Comparison of ENCODE assay signal across 9 mouse cellular contexts in the genomic region with DNA sequence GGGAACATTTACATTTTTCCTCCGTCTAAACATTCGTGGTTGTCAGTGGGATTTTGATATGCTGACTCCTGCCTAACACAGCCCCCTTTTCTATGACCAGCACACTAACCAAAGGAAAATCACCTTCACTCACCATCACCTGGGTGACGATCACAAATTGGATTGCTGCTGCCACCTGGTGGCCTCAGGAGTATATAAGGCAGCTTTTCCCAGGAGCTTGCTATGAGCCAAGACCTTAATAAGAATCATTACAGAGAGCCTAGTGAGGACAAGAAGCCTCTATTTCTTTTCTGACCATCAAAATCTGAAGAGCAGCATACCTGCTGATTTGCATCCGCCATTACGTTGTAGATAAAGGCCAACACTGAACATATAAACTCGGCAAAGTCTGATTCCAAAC.
DNase-seq lines count a peak whose midpoint lies in the region; ATAC-seq and TF ChIP-seq lines count a peak whose summit lies in the region.
"Had no signal": no experiment of that assay in that cellular context is flagged by ENCODE, and none has a peak within 500 bp of the region (broad histone marks: within the 10 kb centered on the region; RNA-seq: fewer than 3 reads in every experiment).

No protein-coding gene starts in this region.

- peak; percentile 23 for TF ChIP-seq CTCF in C2C12 (IDR thresholded peaks at IDR 0.05; ENCODE audit: control insufficient read depth, insufficient read depth, insufficient read length)
- peak; percentile 42; the same call in 1 of the 2 replicates for TF ChIP-seq CTCF in bone marrow macrophage, adult 2 months (IDR thresholded peaks at IDR 0.05; ENCODE audit: low read depth, low read length)

- no peak overlapping the region for H3K27ac ChIP-seq in bone marrow macrophage, adult 2 months (ENCODE audit: insufficient read depth, low read depth, low read length)
- no peak overlapping the region for H3K27ac ChIP-seq in forebrain, embryonic 10.5 days
- no peak overlapping the region for H3K27ac ChIP-seq in kidney, embryonic 16.5 days (ENCODE audit: low read length)
- H3K27ac ChIP-seq: heart, embryonic 13.5 days had no signal

- 0 out of 2 replicates have a peak, but pooled peaks have one; percentile 32 for ATAC-seq in kidney, embryonic 16.5 days (ENCODE audit: low FRiP score, low TSS enrichment)

- no peak overlapping the region for H3K9ac ChIP-seq in kidney, embryonic 16.5 days (replicated peaks; ENCODE audit: low read length)
- H3K9ac ChIP-seq: heart, embryonic 13.5 days had no signal

- no peaks in the 10 kb centered on the region for H3K4me1 ChIP-seq in bone marrow macrophage, adult 2 months (ENCODE audit: control insufficient read depth, insufficient read depth, low read length)
- H3K4me1 ChIP-seq in forebrain, embryonic 10.5 days = peaks cover 23% of the 10 kb centered on the region
- H3K4me1 ChIP-seq in kidney, embryonic 16.5 days (ENCODE audit: insufficient read depth, low read length) = peaks cover 5% of the 10 kb centered on the region; the same call in 1 of the 2 replicates
- H3K4me1 ChIP-seq: heart, embryonic 13.5 days had no signal

- no peaks in the 10 kb centered on the region for H3K36me3 ChIP-seq in C2C12 (ENCODE audit: control insufficient read depth, insufficient read depth)
- no peaks in the 10 kb centered on the region for H3K36me3 ChIP-seq in forebrain, embryonic 10.5 days (replicated peaks)
- no peaks in the 10 kb centered on the region for H3K36me3 ChIP-seq in kidney, embryonic 16.5 days (ENCODE audit: insufficient read depth, low read length)
- H3K36me3 ChIP-seq: heart, embryonic 13.5 days had no signal

- no peaks in the 10 kb centered on the region for H3K27me3 ChIP-seq in C2C12 (ENCODE audit: control insufficient read depth, insufficient read depth, insufficient read length)
- peaks cover 11% of the 10 kb centered on the region; the same call in 1 of the 2 replicates for H3K27me3 ChIP-seq in forebrain, embryonic 10.5 days (ENCODE audit: poor library complexity, severe bottlenecking)
- no peaks in the 10 kb centered on the region for H3K27me3 ChIP-seq in kidney, embryonic 16.5 days (ENCODE audit: insufficient read depth, low read length)
- H3K27me3 ChIP-seq: heart, embryonic 13.5 days had no signal

- no peak overlapping the region for H3K4me3 ChIP-seq in C2C12 (ENCODE audit: insufficient read depth, poor library complexity, severe bottlenecking)
- no peak overlapping the region for H3K4me3 ChIP-seq in bone marrow macrophage, adult 2 months (ENCODE audit: insufficient read depth, low read length)
- no peak overlapping the region for H3K4me3 ChIP-seq in forebrain, embryonic 10.5 days
- no peak overlapping the region for H3K4me3 ChIP-seq in kidney, embryonic 16.5 days (ENCODE audit: low read length)
- H3K4me3 ChIP-seq: heart, embryonic 13.5 days; myocyte had no signal

- no peak overlapping the region for H3K4me2 ChIP-seq in kidney, embryonic 16.5 days (replicated peaks; ENCODE audit: low read depth, low read length)
- H3K4me2 ChIP-seq: heart, embryonic 13.5 days had no signal

- no peaks in the 10 kb centered on the region for H3K79me2 ChIP-seq in C2C12 (ENCODE audit: control insufficient read depth, insufficient read depth)

- DNase-seq in 3T3-L1 (ENCODE audit: low read depth, low spot score) = peak; percentile 75
- peak; percentile 39 for DNase-seq in forebrain, embryonic 10.5 days (ENCODE audit: extremely low spot score, low spot score)
- peak; percentile 53 for DNase-seq in lung, postnatal 14 days
- DNase-seq in retina, postnatal 7 days (ENCODE audit: low read depth, low spot score) = peak; percentile 21

- WGBS in forebrain, embryonic 10.5 days = 24% methylated on average over 6 of the region's 6 CpGs
- WGBS in kidney, embryonic 16.5 days = 29% methylated on average over 6 of the region's 6 CpGs

- no peaks in the 10 kb centered on the region for H3K9me3 ChIP-seq in forebrain, embryonic 10.5 days
- no peaks in the 10 kb centered on the region for H3K9me3 ChIP-seq in kidney, embryonic 16.5 days (ENCODE audit: low read length)
- H3K9me3 ChIP-seq: heart, embryonic 13.5 days had no signal

- H3K79me3 ChIP-seq in C2C12 (ENCODE audit: low read depth) = no peaks in the 10 kb centered on the region

- no peak for TF ChIP-seq POLR2A in bone marrow macrophage, adult 2 months (IDR thresholded peaks at IDR 0.05; ENCODE audit: borderline replicate concordance, low read depth, low read length)

- no peak overlapping the region for H3ac ChIP-seq in C2C12 (ENCODE audit: control insufficient read depth, insufficient read length, low read depth)

TF ChIP-seq in C2C12, 6 proteins besides CTCF, POLR2A, EP300 and RAD21:
- TF ChIP-seq MYOG (IDR thresholded peaks at IDR 0.05; ENCODE audit: control insufficient read depth, extremely low read depth, insufficient read length) (no peak), MAX (IDR thresholded peaks at IDR 0.05) (no peak), USF1 (IDR thresholded peaks at IDR 0.05; ENCODE audit: low read depth) (no peak), CEBPB (IDR thresholded peaks at IDR 0.05; ENCODE audit: low read depth) (no peak), MYOD1 (IDR thresholded peaks at IDR 0.05; ENCODE audit: control insufficient read depth, insufficient read length, low read depth) (no peak), FOSL1 (IDR thresholded peaks at IDR 0.05; ENCODE audit: insufficient read depth, low read length, poor library complexity, severe bottlenecking) (no peak)

Comparison
In these comparisons a context has a peak if more than half of its experiments do, and no peak if none do; other contexts are left out.
1. DNase-seq: peak in every context shown above with its lines; median percentile 75 in 3T3-L1; 53 in lung, postnatal 14 days; 39 in forebrain, embryonic 10.5 days; 21 in retina, postnatal 7 days.